Mouse (Mus musculus): Measurements from ENCODE around the gene Defb13. TPM values are rescaled to one million over a fixed set of nuclear protein-coding genes. Genes with fewer than 3 reads are reported as not detected.

The Defb13 gene
- total RNA-seq, 2 experiments from 2014 or later = not detected

Other genes with a start within 250 kb of the Defb13 start
- not detected for gene AY761184, start 243.1 kb upstream of the Defb13 start, total RNA-seq (2021)
- gene Defa24, start 212.3 kb upstream of the Defb13 start, total RNA-seq (2021) = not detected
- gene Defb50, start 123.2 kb upstream of the Defb13 start, total RNA-seq (2021) = not detected
- gene Defb2, start 106.8 kb upstream of the Defb13 start, total RNA-seq (2021) = not detected
- gene Defb10, start 87.9 kb upstream of the Defb13 start, total RNA-seq (2021) = not detected
- not detected for gene Defb9, start 61.3 kb upstream of the Defb13 start, total RNA-seq (2021)
- gene Defb11, start 40.4 kb upstream of the Defb13 start, total RNA-seq (2021) = 1 to 10 TPM in 1 of 2 experiments, not detected in 1; 2.0 TPM
- gene Defb15, start 14.1 kb upstream of the Defb13 start, total RNA-seq (2021) = not detected
- not detected for gene Defb35, start 8.4 kb upstream of the Defb13 start, total RNA-seq (2021)
- gene Fam90a1a, start 12.0 kb downstream of the Defb13 start, total RNA-seq (2021) = not detected
- gene Ccdc70, start 23.0 kb downstream of the Defb13 start, total RNA-seq (2021) = not detected
- gene Atp7b, start 113.5 kb downstream of the Defb13 start, total RNA-seq (2021) = 1 to 10 TPM; 3.7 to 4.2 TPM
- 10 to 100 TPM; 26.7 to 33.2 TPM for gene Alg11, start 114.0 kb downstream of the Defb13 start, total RNA-seq (2021)
- under 1 TPM; 0.62 to 0.91 TPM for gene Nek5, start 178.3 kb downstream of the Defb13 start, total RNA-seq (2021)
- 1 to 10 TPM; 3.0 TPM for gene Nek3, start 219.7 kb downstream of the Defb13 start, total RNA-seq (2021)
- gene Ckap2, start 239.1 kb downstream of the Defb13 start, total RNA-seq (2021) = 1 to 10 TPM; 4.8 to 5.8 TPM
- gene Vps36, start 246.0 kb downstream of the Defb13 start, total RNA-seq (2021) = 10 to 100 TPM; 36.1 to 36.8 TPM